ENCODE assay signal across 8 mouse cellular contexts in the genomic region with DNA sequence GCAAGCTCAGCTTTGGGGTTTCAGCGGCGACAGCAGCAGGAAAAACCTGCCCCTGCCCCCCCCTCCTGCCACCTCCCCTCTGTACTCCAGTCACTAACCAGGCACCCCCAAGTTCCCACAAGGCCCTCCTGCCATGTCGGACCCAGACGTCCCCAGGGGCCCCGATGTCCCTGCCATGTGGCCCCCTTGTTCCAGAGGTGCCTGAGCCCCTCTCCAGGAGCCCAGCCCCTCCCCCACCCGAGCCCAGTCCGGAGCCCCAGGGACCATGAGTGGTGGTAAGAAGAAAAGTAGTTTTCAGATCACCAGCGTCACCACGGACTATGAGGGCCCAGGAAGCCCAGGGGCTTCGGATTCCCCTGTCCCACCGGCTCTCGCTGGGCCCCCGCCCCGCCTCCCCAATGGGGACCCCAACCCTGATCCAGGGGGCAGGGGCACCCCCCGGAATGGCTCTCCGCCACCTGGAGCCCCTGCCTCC. TPM values are rescaled to one million over a fixed set of nuclear protein-coding genes. Genes with fewer than 3 reads are reported as not detected.
A peak's percentile ranks its signal among the peaks of the same experiment; 100 is the strongest.
DNase-seq lines count a peak whose midpoint lies in the region; ATAC-seq and TF ChIP-seq lines count a peak whose summit lies in the region.

No protein-coding gene starts in this region.

- peak overlapping the region; percentile 95 for H3K9ac ChIP-seq in kidney, embryonic 14.5 days (ENCODE audit: low read depth, low read length)
- H3K9ac ChIP-seq in heart, embryonic 15.5 days, result peak overlapping the region; percentile 91
- peak overlapping the region; percentile 70 for H3K9ac ChIP-seq in liver, adult 2 months (ENCODE audit: low read depth, low read length)

- ATAC-seq in kidney, embryonic 14.5 days (ENCODE audit: low FRiP score, low TSS enrichment), result no peak
- no peak for ATAC-seq in heart, embryonic 15.5 days (replicated peaks; ENCODE audit: insufficient number of reproducible peaks, insufficient read depth, low FRiP score, low read depth)
- ATAC-seq in granulocyte monocyte progenitor cell, adult 5-6 weeks (replicated peaks; ENCODE audit: poor library complexity, severe bottlenecking), result no peak

- no peaks in the 10 kb centered on the region; the same call in 1 of the 2 replicates for H3K79me2 ChIP-seq in liver, adult 2 months (ENCODE audit: control insufficient read depth, insufficient read depth, low read length)

- H3K4me3 ChIP-seq in kidney, embryonic 14.5 days (ENCODE audit: low read length), result peak overlapping the region; percentile 80
- peak overlapping the region; percentile 83 for H3K4me3 ChIP-seq in heart, embryonic 15.5 days
- peak overlapping the region; percentile 77 for H3K4me3 ChIP-seq in liver, adult 2 months (ENCODE audit: insufficient read depth, low read depth, low read length)
- H3K4me3 ChIP-seq in small intestine, adult 2 months (ENCODE audit: low read depth, low read length), result peak overlapping the region; percentile 90

- no peak for TF ChIP-seq POLR2A in liver, adult 2 months (IDR thresholded peaks at IDR 0.05; ENCODE audit: extremely low read depth, insufficient read depth, low read length)
- no peak for TF ChIP-seq POLR2A in small intestine, adult 2 months (IDR thresholded peaks at IDR 0.05; ENCODE audit: low read depth, low read length)

- 2% methylated on average over 16 of the region's 16 CpGs for WGBS in kidney, embryonic 14.5 days
- under 1% methylated on average over 16 of the region's 16 CpGs for WGBS in heart, embryonic 15.5 days
- WGBS in liver, adult 2 months, result 11% methylated on average over 16 of the region's 16 CpGs
- 1% methylated on average over 16 of the region's 16 CpGs for WGBS in small intestine, adult 2 months

- no peak for DNase-seq in kidney, adult 8-10 months
- peak; percentile 36 to 60 for DNase-seq in adrenal gland, postnatal 36 days
- no peak for DNase-seq in liver, adult 2 months (ENCODE audit: extremely low read depth, low read depth, low spot score)
- DNase-seq in gastrocnemius, postnatal 4 days (ENCODE audit: low spot score in 2 of 2), result no peak

- peaks cover 24% of the 10 kb centered on the region for H3K4me1 ChIP-seq in kidney, embryonic 14.5 days (ENCODE audit: control insufficient read depth, insufficient read depth, low read length)
- H3K4me1 ChIP-seq in heart, embryonic 15.5 days (replicated peaks), result peaks cover 43% of the 10 kb centered on the region
- H3K4me1 ChIP-seq in liver, adult 2 months (ENCODE audit: control insufficient read depth, insufficient read depth, low read length), result no peaks in the 10 kb centered on the region
- H3K4me1 ChIP-seq in small intestine, adult 2 months (ENCODE audit: control insufficient read depth, insufficient read depth, insufficient read length, low read length), result peaks cover 12% of the 10 kb centered on the region

- H3K27me3 ChIP-seq in kidney, embryonic 14.5 days (ENCODE audit: control insufficient read depth, insufficient read depth, low read length), result no peaks in the 10 kb centered on the region
- H3K27me3 ChIP-seq in heart, embryonic 15.5 days, result no peaks in the 10 kb centered on the region
- no peaks in the 10 kb centered on the region for H3K27me3 ChIP-seq in liver, adult 2 months (ENCODE audit: control insufficient read depth, insufficient read depth, low read length)
- H3K27me3 ChIP-seq in small intestine, adult 2 months (ENCODE audit: control insufficient read depth, insufficient read depth, low read length), result no peaks in the 10 kb centered on the region

- H3K27ac ChIP-seq in kidney, embryonic 14.5 days (ENCODE audit: low read depth, low read length), result peak overlapping the region; percentile 98
- H3K27ac ChIP-seq in heart, embryonic 15.5 days, result peak overlapping the region; percentile 98
- peak overlapping the region; percentile 67; the same call in 1 of the 2 replicates for H3K27ac ChIP-seq in liver, adult 2 months (replicated peaks; ENCODE audit: insufficient read depth, low read depth, low read length)
- peak overlapping the region; percentile 96 for H3K27ac ChIP-seq in small intestine, adult 2 months (ENCODE audit: insufficient read depth, low read depth, low read length)

- peak overlapping the region; percentile 99 for H3K4me2 ChIP-seq in kidney, embryonic 14.5 days (replicated peaks; ENCODE audit: low read depth, low read length)
- peak overlapping the region; percentile 98 for H3K4me2 ChIP-seq in heart, embryonic 15.5 days

- H3K36me3 ChIP-seq in kidney, embryonic 14.5 days (ENCODE audit: control insufficient read depth, insufficient read depth, low read length), result peaks cover 14% of the 10 kb centered on the region
- peaks cover 4% of the 10 kb centered on the region; the same call in 1 of the 2 replicates for H3K36me3 ChIP-seq in heart, embryonic 15.5 days
- H3K36me3 ChIP-seq in liver, adult 2 months (ENCODE audit: control insufficient read depth, insufficient read depth, low read length), result no peaks in the 10 kb centered on the region
- H3K36me3 ChIP-seq in small intestine, adult 2 months (ENCODE audit: control insufficient read depth, insufficient read depth, low read length), result peaks cover 19% of the 10 kb centered on the region

- TF ChIP-seq CTCF in liver, adult 2 months (IDR thresholded peaks at IDR 0.05; ENCODE audit: low read depth, low read length), result no peak
- TF ChIP-seq CTCF in small intestine, adult 2 months (IDR thresholded peaks at IDR 0.05; ENCODE audit: extremely low read depth, insufficient read length, insufficient replicate concordance, low read depth, low read length), result no peak

- H3K9me3 ChIP-seq in kidney, embryonic 14.5 days (ENCODE audit: control insufficient read depth, low read length), result no peaks in the 10 kb centered on the region
- H3K9me3 ChIP-seq in heart, embryonic 15.5 days (replicated peaks), result no peaks in the 10 kb centered on the region

RNA-seq across cellular contexts. Expression of gene Tsc22d4, which starts 1.4 kb away (rescaled TPM):
- 104 and 121 TPM in 2 replicates for polyA plus RNA-seq in kidney, embryonic 14.5 days (2014; fragmentation: Nextera tagmentation; extraction: Ambion mirVana)
- 10 to 100 TPM; 79.5 to 84.6 TPM for total RNA-seq in adrenal gland, postnatal 36 days (2021)
- 130 and 164 TPM in 2 replicates for polyA plus RNA-seq in heart, embryonic 15.5 days (2015; fragmentation: Nextera tagmentation; extraction: Ambion mirVana)
- total RNA-seq in liver, adult 2 months (2014; rRNA removed), result 4.4 and 4.5 TPM in 2 replicates
- polyA plus RNA-seq in liver, adult 2 months (2012; rRNA removed), result 11.4 and 22.1 TPM in 2 replicates
- 72.9 and 209 TPM in 2 replicates for polyA plus RNA-seq in small intestine, adult 2 months (2012; rRNA removed)
- 71.5 and 78.5 TPM in 2 replicates for total RNA-seq in granulocyte monocyte progenitor cell, adult 5-6 weeks (2014; fragmentation: Nextera tagmentation)
- 57.5 and 74.8 TPM in 2 replicates for total RNA-seq in granulocyte monocyte progenitor cell, adult 5-6 weeks (2017)
- total RNA-seq in gastrocnemius, postnatal 4 days (2021), result 100 to 1,000 TPM; 162 to 187 TPM

RNA-seq across cellular contexts. Expression of gene Nyap1, which starts 5.5 kb away (rescaled TPM):
- polyA plus RNA-seq in kidney, embryonic 14.5 days (2014; fragmentation: Nextera tagmentation; extraction: Ambion mirVana), result 0.56 and 1.1 TPM in 2 replicates
- 1 to 10 TPM; 3.1 to 3.2 TPM for total RNA-seq in adrenal gland, postnatal 36 days (2021)
- 1.2 and 1.6 TPM in 2 replicates for polyA plus RNA-seq in heart, embryonic 15.5 days (2015; fragmentation: Nextera tagmentation; extraction: Ambion mirVana)
- 0.13 and 0.18 TPM in 2 replicates for total RNA-seq in liver, adult 2 months (2014; rRNA removed)
- polyA plus RNA-seq in liver, adult 2 months (2012; rRNA removed), result 0.17 and 0.28 TPM in 2 replicates
- 7.3 and 25.1 TPM in 2 replicates for polyA plus RNA-seq in small intestine, adult 2 months (2012; rRNA removed)
- total RNA-seq in granulocyte monocyte progenitor cell, adult 5-6 weeks (2014; fragmentation: Nextera tagmentation), result not detected in 2 replicates
- total RNA-seq in granulocyte monocyte progenitor cell, adult 5-6 weeks (2017), result not detected in 2 replicates
- 1 to 10 TPM in 1 of 2 experiments, under 1 TPM in 1; 0.73 to 1.2 TPM for total RNA-seq in gastrocnemius, postnatal 4 days (2021)

RNA-seq across cellular contexts. Expression of gene Ppp1r35, which starts 31.8 kb away (rescaled TPM):
- 41.6 and 54.8 TPM in 2 replicates for polyA plus RNA-seq in kidney, embryonic 14.5 days (2014; fragmentation: Nextera tagmentation; extraction: Ambion mirVana)
- total RNA-seq in adrenal gland, postnatal 36 days (2021), result 10 to 100 TPM; 24.6 to 28.4 TPM
- polyA plus RNA-seq in heart, embryonic 15.5 days (2015; fragmentation: Nextera tagmentation; extraction: Ambion mirVana), result 21.1 and 25.5 TPM in 2 replicates
- total RNA-seq in liver, adult 2 months (2014; rRNA removed), result 11.5 and 16.7 TPM in 2 replicates
- polyA plus RNA-seq in liver, adult 2 months (2012; rRNA removed), result 28.9 and 34.0 TPM in 2 replicates
- 40.0 and 75.4 TPM in 2 replicates for polyA plus RNA-seq in small intestine, adult 2 months (2012; rRNA removed)
- total RNA-seq in granulocyte monocyte progenitor cell, adult 5-6 weeks (2014; fragmentation: Nextera tagmentation), result 29.4 and 36.7 TPM in 2 replicates
- 22.9 and 24.1 TPM in 2 replicates for total RNA-seq in granulocyte monocyte progenitor cell, adult 5-6 weeks (2017)
- 10 to 100 TPM; 14.5 to 15.8 TPM for total RNA-seq in gastrocnemius, postnatal 4 days (2021)

RNA-seq across cellular contexts. Expression of gene Mepce, which starts 40.6 kb away (rescaled TPM):
- polyA plus RNA-seq in kidney, embryonic 14.5 days (2014; fragmentation: Nextera tagmentation; extraction: Ambion mirVana), result 11.8 and 16.4 TPM in 2 replicates
- 10 to 100 TPM; 52.0 to 56.4 TPM for total RNA-seq in adrenal gland, postnatal 36 days (2021)
- 5.3 and 7.6 TPM in 2 replicates for polyA plus RNA-seq in heart, embryonic 15.5 days (2015; fragmentation: Nextera tagmentation; extraction: Ambion mirVana)
- 13.7 and 15.9 TPM in 2 replicates for total RNA-seq in liver, adult 2 months (2014; rRNA removed)
- 16.3 and 18.7 TPM in 2 replicates for polyA plus RNA-seq in liver, adult 2 months (2012; rRNA removed)
- 11.0 and 41.7 TPM in 2 replicates for polyA plus RNA-seq in small intestine, adult 2 months (2012; rRNA removed)
- total RNA-seq in granulocyte monocyte progenitor cell, adult 5-6 weeks (2014; fragmentation: Nextera tagmentation), result 33.9 and 35.2 TPM in 2 replicates
- total RNA-seq in granulocyte monocyte progenitor cell, adult 5-6 weeks (2017), result 14.5 and 48.4 TPM in 2 replicates
- 10 to 100 TPM; 25.0 to 34.2 TPM for total RNA-seq in gastrocnemius, postnatal 4 days (2021)

RNA-seq across cellular contexts. Expression of gene Zcwpw1, which starts 40.7 kb away (rescaled TPM):
- polyA plus RNA-seq in kidney, embryonic 14.5 days (2014; fragmentation: Nextera tagmentation; extraction: Ambion mirVana), result 21.8 and 27.4 TPM in 2 replicates
- total RNA-seq in adrenal gland, postnatal 36 days (2021), result 1 to 10 TPM; 2.3 to 3.0 TPM
- polyA plus RNA-seq in heart, embryonic 15.5 days (2015; fragmentation: Nextera tagmentation; extraction: Ambion mirVana), result 7.8 and 11.4 TPM in 2 replicates
- 3.3 and 4.2 TPM in 2 replicates for total RNA-seq in liver, adult 2 months (2014; rRNA removed)
- polyA plus RNA-seq in liver, adult 2 months (2012; rRNA removed), result 1.7 and 1.9 TPM in 2 replicates
- polyA plus RNA-seq in small intestine, adult 2 months (2012; rRNA removed), result 0.25 and 0.39 TPM in 2 replicates
- 1.0 and 2.6 TPM in 2 replicates for total RNA-seq in granulocyte monocyte progenitor cell, adult 5-6 weeks (2014; fragmentation: Nextera tagmentation)
- total RNA-seq in granulocyte monocyte progenitor cell, adult 5-6 weeks (2017), result 12.7 and 13.0 TPM in 2 replicates
- 1 to 10 TPM; 4.3 to 5.6 TPM for total RNA-seq in gastrocnemius, postnatal 4 days (2021)

Comparison
In these comparisons a context has a peak if more than half of its experiments do, and no peak if none do; other contexts are left out.
1. DNase-seq: peak in adrenal gland, postnatal 36 days (2 of 2); none in kidney, adult 8-10 months (0 of 2), liver, adult 2 months (single experiment) and gastrocnemius, postnatal 4 days (0 of 2).
2. RNA of gene Tsc22d4, which starts 1.4 kb away (total RNA-seq): 162 to 187 TPM in gastrocnemius, postnatal 4 days, 79.5 to 84.6 TPM in adrenal gland, postnatal 36 days and 57.5 to 78.5 TPM in granulocyte monocyte progenitor cell, adult 5-6 weeks; 4.4 to 4.5 TPM in liver, adult 2 months; every median in the first group is over 10 times any median in the second.
3. Peak in every context shown above with its lines, with median percentiles within 50 percentile points of each other: H3K27ac ChIP-seq, H3K4me3 ChIP-seq and H3K9ac ChIP-seq.